Mouse (Mus musculus) kidney, postnatal 10 days (tissue): ENCODE data around the gene Psmd6.
A peak's percentile ranks its signal among the peaks of the same experiment; 100 is the strongest.

ENCODE experiments used
- DNase-seq: peaks from one replicate; pipeline ENCODE4 v3.0.0; 2021; ENCODE audit warnings: mixed read lengths

Gene Psmd6

DNA sequence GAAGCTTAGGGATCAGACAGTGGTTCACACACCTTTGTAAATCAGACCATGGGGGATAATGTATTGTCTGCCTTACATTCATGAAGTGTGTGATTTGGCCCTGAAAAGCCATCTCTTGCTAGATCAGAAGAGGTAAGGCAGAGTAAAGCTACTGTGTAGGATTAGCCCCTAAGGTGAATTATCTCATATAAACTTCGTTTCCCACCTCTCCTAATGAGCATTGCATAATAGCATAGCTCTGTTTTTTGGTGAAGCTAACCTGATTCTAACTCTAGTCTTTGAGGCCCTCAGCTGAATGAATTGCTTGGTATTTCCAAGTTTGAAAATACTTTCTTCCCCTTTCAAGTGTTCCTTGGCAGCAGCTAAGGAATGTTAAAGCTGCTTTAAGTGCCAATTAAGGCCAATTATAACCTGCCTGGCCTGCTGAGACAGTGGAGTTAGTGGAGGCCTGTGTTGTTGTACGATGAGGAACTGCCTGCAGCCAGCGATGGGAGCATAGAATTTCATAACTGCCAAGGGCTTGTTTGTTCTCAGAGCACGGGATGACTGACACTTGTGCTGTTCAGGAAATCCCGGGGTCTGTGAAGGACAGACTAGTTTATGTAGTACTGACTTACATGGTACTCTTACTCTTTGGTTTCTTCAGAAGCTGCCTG lies 56.2 kb downstream of the Psmd6 start:
- DNase-seq: peak; percentile 16

DNA sequence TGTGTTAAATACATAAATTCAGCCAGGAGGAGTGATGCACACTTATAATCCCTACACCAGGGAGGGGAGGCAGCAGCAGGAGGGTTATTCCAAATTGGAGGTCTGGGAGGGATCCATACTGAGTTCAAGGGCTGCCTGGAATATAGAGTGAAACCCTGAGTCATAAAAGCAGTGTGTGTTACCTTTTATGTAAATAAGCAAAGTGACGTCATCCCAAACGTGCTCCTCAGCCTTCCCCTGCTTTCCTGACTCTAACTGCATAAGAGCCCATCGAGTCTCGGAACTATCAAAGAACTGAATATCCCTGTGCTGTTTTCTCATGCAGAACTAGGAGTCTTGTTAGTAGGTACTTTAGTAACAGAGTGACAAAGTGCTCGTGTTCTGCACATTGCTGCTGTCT lies 57.4 kb downstream of the Psmd6 start:
- no peak for DNase-seq

DNA sequence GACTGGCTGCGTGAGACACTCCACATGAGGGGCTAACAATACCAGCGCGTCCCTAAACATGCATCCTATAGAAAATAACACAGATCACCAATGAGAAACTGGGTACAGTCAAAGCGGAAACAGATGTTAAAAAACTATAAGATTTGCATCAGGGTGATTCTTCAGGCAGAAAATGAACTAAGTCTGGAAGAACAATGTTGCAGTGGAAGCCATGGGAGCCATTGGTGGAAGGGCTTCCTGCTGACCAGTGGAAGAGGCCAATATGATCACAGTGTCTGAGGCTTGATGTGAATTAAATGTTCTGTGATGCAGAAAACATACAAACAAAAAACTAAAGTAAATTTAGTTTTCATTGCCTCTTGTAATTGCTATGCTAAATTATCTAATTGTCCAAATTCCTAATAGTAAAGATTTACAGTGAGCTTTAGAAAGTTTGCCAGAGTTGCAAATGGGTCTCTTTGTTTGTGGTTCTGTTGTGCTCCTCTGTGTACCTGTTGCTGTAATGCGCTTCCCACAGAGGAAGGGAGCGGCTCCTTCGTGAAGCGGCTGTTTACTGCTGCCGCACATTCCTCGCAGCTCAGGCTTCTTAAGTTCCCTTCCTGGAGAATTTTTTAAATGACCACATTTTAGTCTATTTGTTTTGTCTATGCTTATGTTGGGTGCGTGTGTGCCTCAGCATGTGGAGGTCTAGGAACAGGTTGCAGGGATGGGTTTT lies 58.1 kb downstream of the Psmd6 start:
- no peak for DNase-seq
